Mouse (Mus musculus): ENCODE results near the gene Mb21d2.

DNA sequence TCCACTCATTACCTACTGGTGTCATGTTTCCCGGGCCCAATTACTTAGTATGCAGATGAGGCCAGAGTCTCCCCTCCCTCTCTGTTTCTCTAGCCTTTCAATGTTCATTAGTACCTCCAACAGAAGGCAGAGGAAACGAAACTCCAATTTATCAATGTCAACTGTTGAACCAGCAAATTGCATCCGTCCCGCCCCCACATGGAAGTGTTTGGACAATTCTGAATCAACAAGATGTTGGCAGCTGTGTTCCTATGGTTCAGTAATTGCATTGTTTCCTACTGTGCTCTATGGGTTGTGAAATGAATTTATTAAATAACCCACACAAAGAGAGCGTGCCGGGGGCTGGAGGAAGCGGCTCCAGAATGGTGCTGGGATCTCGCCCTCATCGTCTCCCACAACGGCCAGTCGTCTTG, 78.1 kb downstream of the Mb21d2 start:
- TF ChIP-seq TCF12 (IDR thresholded peaks at IDR 0.05; ENCODE audit: low read depth, low read length) = no peak
- TF ChIP-seq CTCF (IDR thresholded peaks at IDR 0.05 in 2 of 3, conservative IDR thresholded peaks at IDR 0.05 in 1 of 3; ENCODE audit: control insufficient read depth in 1 of 3, insufficient read depth in 1 of 3, low read depth in 2 of 3, low read length in 3 of 3, poor library complexity in 1 of 3, severe bottlenecking in 1 of 3) = no peak
- TF ChIP-seq ZNF384 (IDR thresholded peaks at IDR 0.05; ENCODE audit: low read depth, low read length) = no peak
- no peak for TF ChIP-seq POLR2A (IDR thresholded peaks at IDR 0.05; ENCODE audit: control insufficient read depth in 1 of 2, insufficient read depth in 1 of 2, low read depth in 1 of 2, low read length in 2 of 2, poor library complexity in 1 of 2)
- no peak for TF ChIP-seq TBP (IDR thresholded peaks at IDR 0.05; ENCODE audit: low read depth, low read length)
- TF ChIP-seq RCOR1 (IDR thresholded peaks at IDR 0.05; ENCODE audit: low read depth, low read length) = no peak
